Mouse (Mus musculus): ENCODE measurements around the gene Sult2a5. TPM values are rescaled to one million over a fixed set of nuclear protein-coding genes. Genes with fewer than 3 reads are reported as not detected.

Gene Sult2a5
- not detected for polyA plus RNA-seq (2017; shearing (Covaris generic))

DNA sequence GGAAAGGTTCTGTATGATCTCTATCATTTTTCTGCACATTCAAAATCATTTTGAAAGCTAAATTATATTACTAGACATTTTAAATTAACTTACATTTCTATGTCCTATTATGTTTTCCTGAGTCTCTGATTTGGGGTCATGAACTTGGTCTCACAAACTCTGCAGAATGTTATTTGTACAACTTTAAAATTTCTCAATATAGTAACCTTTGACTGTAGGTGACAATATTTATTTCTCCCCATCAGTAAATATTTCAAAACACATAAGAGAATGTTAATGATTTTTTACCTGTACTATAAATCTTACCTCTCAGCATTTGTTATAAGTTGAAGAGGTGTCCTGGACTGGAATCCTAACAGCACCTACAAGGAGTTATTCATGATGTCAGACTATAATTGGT, at the start of gene Sult2a5:
Gene Sult2a5, plus strand, starts transcription at position 301 of the 400 bp plus-strand sequence.

Other genes starting within 250 kb of the Sult2a5 start
- not detected for gene Cabp5, start 225.8 kb upstream of the Sult2a5 start, polyA plus RNA-seq (2017; shearing (Covaris generic))
- gene Bsph1, start 173.1 kb upstream of the Sult2a5 start, polyA plus RNA-seq (2017; shearing (Covaris generic)) = not detected
- gene Bsph2, start 52.9 kb upstream of the Sult2a5 start, polyA plus RNA-seq (2017; shearing (Covaris generic)) = not detected
- not detected for gene Sult2a2, start 109.5 kb downstream of the Sult2a5 start, polyA plus RNA-seq (2017; shearing (Covaris generic))
- gene Sult2a1, start 213.4 kb downstream of the Sult2a5 start, polyA plus RNA-seq (2017; shearing (Covaris generic)) = not detected